Mouse (Mus musculus) neural tube, embryonic 15.5 days (tissue): ENCODE results near the gene Lamtor4. TPM values are rescaled to one million over a fixed set of nuclear protein-coding genes. Genes with fewer than 3 reads are reported as not detected.

Experiments used
- ATAC-seq: fragments of 200-750 bp; cut with Nextera tagmentation; 2 replicates; pipeline ENCODE4 v1.8.0; 2017; ENCODE audit warnings: mild to moderate bottlenecking, moderate TSS enrichment, moderate library complexity; ENCODE audit not compliant: low FRiP score
- H3K27ac ChIP-seq: fragments of 300-500 bp; sonication (generic); replicated peaks from 2 replicates; pipeline ENCODE4 v1.5.1; 2015; ENCODE audit warnings: mild to moderate bottlenecking, inconsistent platforms
- H3K27me3 ChIP-seq: fragments of 300-500 bp; sonication (generic); replicated peaks from 2 replicates; pipeline ENCODE4 v1.6.1; 2015; ENCODE audit warnings: inconsistent platforms
- H3K36me3 ChIP-seq: fragments of 300-500 bp; sonication (generic); 2 replicates; pipeline ENCODE4 v1.6.1; 2015; ENCODE audit warnings: inconsistent platforms
- H3K4me1 ChIP-seq: fragments of 300-500 bp; sonication (generic); 2 replicates; pipeline ENCODE4 v1.6.1; 2015; ENCODE audit warnings: inconsistent platforms
- H3K4me2 ChIP-seq: fragments of 300-500 bp; sonication (generic); 2 replicates; pipeline ENCODE4 v1.6.1; 2015; ENCODE audit warnings: inconsistent platforms, mild to moderate bottlenecking, moderate library complexity
- H3K4me3 ChIP-seq: fragments of 300-500 bp; sonication (generic); replicated peaks from 2 replicates; pipeline ENCODE4 v1.5.1; 2015; ENCODE audit warnings: mild to moderate bottlenecking, inconsistent platforms
- H3K9ac ChIP-seq: fragments of 300-500 bp; sonication (generic); replicated peaks from 2 replicates; pipeline ENCODE4 v1.6.1; 2015; ENCODE audit warnings: mild to moderate bottlenecking, inconsistent platforms
- H3K9me3 ChIP-seq: fragments of 300-500 bp; sonication (generic); replicated peaks from 2 replicates; pipeline ENCODE4 v1.6.1; 2016; ENCODE audit warnings: inconsistent platforms
- WGBS: fragments of 180-500 bp; shearing (Covaris S2); methylation state at CpG from one replicate; pipeline ENCODE4 v1.1.7; 2015; ENCODE audit warnings: mixed read lengths; 5-methylcytosine and 5-hydroxymethylcytosine counted together
- polyA plus RNA-seq: library from polyadenylated mRNA; unstranded; fragments of >200 nt; fragmentation: Nextera tagmentation; extraction: Ambion mirVana; gene quantifications from 2 replicates; pipeline ENCODE4 v1.2.1, GENCODE M21; 2015

The Lamtor4 gene
- polyA plus RNA-seq, 1 experiment from 2014 or later = 121 TPM

DNA sequence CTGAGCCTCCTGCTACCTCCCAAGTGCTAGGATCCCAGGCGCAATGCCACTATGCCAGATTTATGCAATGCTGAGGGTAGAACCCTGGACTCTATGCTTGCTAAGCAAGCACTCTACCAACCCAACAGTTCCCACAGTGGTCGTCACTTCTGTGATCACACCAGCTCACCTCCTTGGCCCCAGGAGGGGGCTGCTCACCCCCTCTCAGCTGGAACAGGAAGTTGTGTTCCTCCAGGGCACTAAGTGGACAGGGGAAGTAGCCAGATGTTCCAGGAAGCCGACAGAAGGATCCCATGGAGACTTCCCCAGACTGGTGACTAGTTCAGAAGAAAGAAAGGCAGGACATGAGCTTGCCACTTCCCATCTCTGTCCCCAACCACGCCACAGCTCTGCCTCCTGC lies 6.7 kb downstream of the Lamtor4 start:
- Histone ChIP-seq H3K4me3 (0 out of 2 replicates have a peak overlapping the region, but pooled peaks have one; percentile 91), H3K4me2 (peak overlapping the region; percentile 91; the same call in 1 of the 2 replicates), H3K36me3 (peaks cover 53% of the 10 kb centered on the region), H3K27ac (no peak overlapping the region), H3K9me3 (no peaks in the 10 kb centered on the region), H3K4me1 (peaks cover 45% of the 10 kb centered on the region), H3K9ac (no peak overlapping the region), H3K27me3 (no peaks in the 10 kb centered on the region)
- WGBS = 82% methylated on average over 4 of the region's 4 CpGs
- no peak for ATAC-seq

DNA sequence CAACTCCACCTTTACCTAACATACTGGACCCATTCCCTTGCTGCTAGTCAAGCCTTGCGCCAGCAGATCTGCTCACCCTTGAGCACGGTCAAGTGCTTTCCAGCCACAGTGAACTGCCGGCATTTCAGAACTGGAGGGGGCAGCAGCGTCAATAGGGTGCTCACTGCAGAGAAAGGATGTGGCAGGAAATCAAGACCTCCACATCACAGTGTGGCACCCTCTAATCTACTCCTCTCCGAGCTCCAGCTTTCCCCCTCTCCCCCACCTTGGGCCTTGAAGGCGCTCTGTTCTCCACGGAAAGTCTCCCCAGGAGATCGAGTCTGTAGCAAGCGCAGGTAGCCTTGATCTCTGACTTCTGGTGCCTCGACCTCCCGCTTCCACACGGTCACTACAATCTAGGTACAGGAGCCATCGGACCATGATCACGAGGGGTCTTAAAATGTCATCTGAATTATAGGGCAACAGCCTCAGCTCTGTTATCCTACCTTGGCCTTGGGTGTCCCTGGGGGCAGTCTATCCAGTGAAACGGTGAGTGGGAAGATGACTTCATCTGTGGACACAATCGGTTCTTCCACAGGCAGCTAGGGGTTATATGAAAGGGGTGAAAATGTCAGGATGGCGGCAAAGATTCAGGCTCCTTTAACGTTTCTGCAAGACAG lies 7.4 kb downstream of the Lamtor4 start:
- Histone ChIP-seq H3K4me3 (peak overlapping the region; percentile 91), H3K9me3 (no peaks in the 10 kb centered on the region), H3K27ac (no peak overlapping the region), H3K36me3 (peaks cover 58% of the 10 kb centered on the region), H3K4me2 (peak overlapping the region; percentile 91), H3K27me3 (no peaks in the 10 kb centered on the region), H3K9ac (peak overlapping the region; percentile 97), H3K4me1 (peaks cover 43% of the 10 kb centered on the region)
- ATAC-seq = no peak
- WGBS = 66% methylated on average over 18 of the region's 18 CpGs

DNA sequence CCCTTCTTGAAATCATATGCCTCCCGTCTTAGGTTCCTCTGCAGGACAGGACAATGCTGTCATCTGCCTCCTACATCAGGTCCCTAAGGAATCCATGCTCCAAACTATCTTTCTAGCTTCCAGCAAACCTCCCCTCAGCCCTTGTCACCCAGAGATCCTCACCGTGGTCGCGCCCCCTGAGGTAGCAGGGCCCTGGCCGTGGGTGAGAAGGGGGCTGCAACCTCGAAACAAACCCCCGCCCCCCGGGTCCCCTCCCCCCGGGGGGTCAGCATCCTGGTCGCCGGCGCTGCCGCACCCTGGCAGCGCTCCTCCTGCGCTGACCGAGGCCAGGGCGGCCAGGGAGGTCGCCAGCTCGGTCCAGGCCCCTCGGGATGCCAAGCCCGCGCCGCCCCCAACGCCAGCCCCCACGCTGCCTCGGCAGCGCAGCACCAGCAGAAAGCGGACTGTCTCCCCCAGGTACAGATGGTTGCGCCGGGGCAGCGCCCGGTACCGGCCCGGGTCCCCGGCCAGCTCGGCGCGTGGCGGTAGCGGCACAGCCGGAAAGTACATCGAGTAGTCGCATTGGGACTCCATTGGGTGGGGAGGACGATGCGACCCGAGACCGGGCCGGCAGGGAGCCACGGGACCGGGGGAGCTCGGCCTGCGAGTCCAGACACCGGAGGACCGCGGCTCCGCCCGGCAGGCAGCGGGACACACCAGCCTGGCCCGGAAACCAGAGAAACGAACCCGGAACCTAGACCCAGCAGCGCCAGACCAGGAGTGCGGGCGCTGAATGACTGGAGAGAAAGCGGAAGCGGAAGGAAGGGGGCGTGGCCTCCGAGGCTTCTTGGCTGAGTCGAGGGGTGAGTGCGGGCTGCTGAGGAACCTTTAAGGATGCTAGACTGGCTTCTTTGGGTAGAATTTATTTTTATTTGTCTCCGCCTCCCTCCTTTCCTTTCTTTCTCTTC lies 8.3 kb downstream of the Lamtor4 start, which contains the start of gene BC037034:
Gene BC037034, minus strand, starts transcription at position 774 of the 947 bp plus-strand sequence.
- H3K4me3 ChIP-seq = peak within 1 kb of the TSS; percentile 91
- H3K4me2 ChIP-seq = peak within 1 kb of the TSS; percentile 91
- H3K27me3 ChIP-seq = no peaks in the 10 kb centered on the region
- H3K27ac ChIP-seq = peak within 1 kb of the TSS; percentile 84
- H3K9me3 ChIP-seq = no peaks in the 10 kb centered on the region
- H3K36me3 ChIP-seq = peaks cover 55% of the 10 kb centered on the region
- H3K9ac ChIP-seq = peak within 1 kb of the TSS; percentile 97
- peaks cover 43% of the 10 kb centered on the region for H3K4me1 ChIP-seq
- ATAC-seq = peak; percentile 91
- WGBS = under 1% methylated on average over 63 of the region's 71 CpGs

DNA sequence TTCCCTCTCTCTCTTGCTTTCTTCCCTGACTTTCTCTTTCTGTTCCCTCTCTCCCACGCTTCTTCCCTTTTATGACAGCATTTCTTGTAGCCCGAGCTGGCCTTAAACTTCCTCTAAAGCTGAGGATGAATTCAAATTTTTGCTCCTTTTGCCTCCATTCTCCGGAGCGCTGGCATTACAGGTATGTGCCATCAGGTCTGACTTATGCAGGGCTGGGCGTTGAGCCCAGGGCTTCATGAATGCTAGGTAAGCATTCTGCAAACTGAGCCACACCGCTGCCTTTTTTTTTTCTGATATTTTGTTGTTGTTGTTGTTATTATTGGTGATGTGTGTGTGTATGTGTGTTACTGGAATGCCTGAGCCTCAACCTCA lies 8.9 kb downstream of the Lamtor4 start:
- Histone ChIP-seq H3K27me3 (no peaks in the 10 kb centered on the region), H3K4me1 (peaks cover 43% of the 10 kb centered on the region), H3K9me3 (no peaks in the 10 kb centered on the region), H3K36me3 (peaks cover 48% of the 10 kb centered on the region), H3K9ac (peak overlapping the region; percentile 97), H3K4me3 (peak overlapping the region; percentile 91), H3K4me2 (peak overlapping the region; percentile 91), H3K27ac (peak overlapping the region; percentile 84)
- peak; percentile 22; the same call in 1 of the 2 replicates for ATAC-seq
- 12% methylated on average over 6 of the region's 6 CpGs for WGBS

DNA sequence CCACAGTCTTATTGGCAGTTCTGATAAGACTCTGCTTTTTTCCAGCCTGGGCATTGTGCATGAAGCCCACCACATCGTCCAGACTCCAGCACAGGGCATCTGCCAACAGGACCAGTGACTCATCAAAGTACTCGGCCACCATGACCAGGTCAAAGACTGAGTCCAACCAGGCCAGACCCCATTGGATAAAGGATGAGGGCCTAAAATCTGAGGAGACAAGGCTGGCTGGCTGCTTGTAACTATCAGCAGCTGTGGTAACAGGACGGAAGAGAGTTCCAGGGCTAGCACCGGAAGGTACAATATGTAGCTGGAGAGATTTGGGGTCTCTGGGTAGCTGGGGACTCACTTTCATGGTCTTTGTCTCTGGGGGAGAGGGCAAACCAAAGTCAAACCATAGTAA lies 10.4 kb downstream of the Lamtor4 start:
- no peaks in the 10 kb centered on the region for H3K9me3 ChIP-seq
- H3K9ac ChIP-seq = no peak overlapping the region
- H3K4me2 ChIP-seq = no peak overlapping the region
- WGBS = 97% methylated on average over 4 of the region's 4 CpGs
- no peak for ATAC-seq
- H3K4me1 ChIP-seq = peaks cover 33% of the 10 kb centered on the region
- H3K27me3 ChIP-seq = no peaks in the 10 kb centered on the region
- H3K27ac ChIP-seq = no peak overlapping the region
- H3K4me3 ChIP-seq = no peak overlapping the region
- H3K36me3 ChIP-seq = peaks cover 34% of the 10 kb centered on the region

DNA sequence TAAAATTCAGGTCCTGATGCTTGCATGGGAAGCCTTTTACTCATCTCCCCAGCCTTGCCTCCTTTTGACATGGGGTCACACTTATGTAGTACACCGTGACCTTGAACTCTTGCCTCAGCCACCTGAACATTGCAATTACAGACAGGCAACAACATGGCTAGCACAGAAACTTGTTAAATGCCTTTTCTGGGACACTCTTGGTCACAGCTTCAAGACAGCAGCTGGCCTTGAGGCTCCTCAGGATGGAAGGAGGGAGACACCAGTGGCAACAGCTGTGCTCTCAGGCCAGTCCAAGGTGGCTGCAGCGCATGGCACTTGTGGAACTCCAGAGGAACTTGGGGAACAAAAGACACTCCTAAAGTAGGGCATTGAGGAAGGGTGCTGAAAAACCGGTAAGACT lies 11.8 kb downstream of the Lamtor4 start:
- no peaks in the 10 kb centered on the region for H3K9me3 ChIP-seq
- no peak overlapping the region for H3K9ac ChIP-seq
- H3K4me1 ChIP-seq = peaks cover 26% of the 10 kb centered on the region
- 87% methylated on average over 3 of the region's 3 CpGs for WGBS
- no peak overlapping the region for H3K27ac ChIP-seq
- no peaks in the 10 kb centered on the region for H3K27me3 ChIP-seq
- no peak for ATAC-seq
- no peak overlapping the region for H3K4me2 ChIP-seq
- peaks cover 20% of the 10 kb centered on the region for H3K36me3 ChIP-seq
- no peak overlapping the region for H3K4me3 ChIP-seq

DNA sequence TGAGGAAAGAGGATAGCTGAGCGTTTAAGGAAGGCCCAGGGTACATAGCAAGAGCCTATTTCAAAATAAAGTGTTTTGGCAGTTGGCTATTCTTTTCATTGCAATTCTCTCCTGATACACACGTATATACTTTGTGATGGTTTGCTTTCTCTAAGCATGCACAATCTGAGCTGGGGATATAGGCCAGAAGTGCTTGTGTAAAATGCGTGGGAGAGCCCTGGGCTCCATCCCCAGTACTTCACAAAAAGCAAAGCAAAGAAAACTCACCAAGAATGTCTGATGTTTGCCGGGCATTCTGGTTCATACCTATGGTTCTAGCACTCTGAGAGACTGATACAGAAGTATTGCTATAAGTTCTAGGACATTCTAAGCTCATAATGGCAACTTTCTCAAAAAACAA lies 13.7 kb downstream of the Lamtor4 start:
- H3K9ac ChIP-seq = no peak overlapping the region
- H3K4me3 ChIP-seq = no peak overlapping the region
- peaks cover 25% of the 10 kb centered on the region for H3K4me1 ChIP-seq
- no peaks in the 10 kb centered on the region for H3K9me3 ChIP-seq
- no peaks in the 10 kb centered on the region for H3K27me3 ChIP-seq
- WGBS = 84% methylated on average over 4 of the region's 4 CpGs
- H3K27ac ChIP-seq = no peak overlapping the region
- H3K4me2 ChIP-seq = no peak overlapping the region
- H3K36me3 ChIP-seq = peaks cover 19% of the 10 kb centered on the region
- ATAC-seq = no peak

DNA sequence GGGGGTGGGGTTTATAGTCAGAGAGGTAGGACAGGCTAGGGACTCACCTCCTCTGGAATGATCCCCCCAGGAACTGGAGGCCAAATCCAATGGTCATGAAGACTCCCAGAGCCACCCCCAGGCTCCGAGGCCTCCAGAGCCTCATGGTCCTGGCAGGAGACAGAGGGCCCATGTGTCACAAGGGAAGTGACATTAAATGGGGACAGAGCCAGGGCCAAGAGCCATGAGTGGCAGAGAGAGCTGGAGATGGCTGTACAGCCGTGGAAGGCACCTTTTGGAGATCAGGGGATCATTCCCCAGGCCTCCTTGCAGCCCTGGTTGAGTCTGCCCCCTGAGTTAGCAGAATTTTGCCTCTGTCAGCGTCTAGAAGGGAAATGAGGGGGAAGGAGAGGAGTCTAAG lies 15.9 kb downstream of the Lamtor4 start:
- Histone ChIP-seq H3K9me3 (no peaks in the 10 kb centered on the region), H3K4me2 (no peak overlapping the region), H3K4me3 (no peak overlapping the region), H3K27ac (no peak overlapping the region), H3K9ac (no peak overlapping the region), H3K27me3 (no peaks in the 10 kb centered on the region), H3K4me1 (peaks cover 27% of the 10 kb centered on the region), H3K36me3 (peaks cover 17% of the 10 kb centered on the region)
- ATAC-seq = no peak
- 55% methylated on average over 3 of the region's 3 CpGs for WGBS

DNA sequence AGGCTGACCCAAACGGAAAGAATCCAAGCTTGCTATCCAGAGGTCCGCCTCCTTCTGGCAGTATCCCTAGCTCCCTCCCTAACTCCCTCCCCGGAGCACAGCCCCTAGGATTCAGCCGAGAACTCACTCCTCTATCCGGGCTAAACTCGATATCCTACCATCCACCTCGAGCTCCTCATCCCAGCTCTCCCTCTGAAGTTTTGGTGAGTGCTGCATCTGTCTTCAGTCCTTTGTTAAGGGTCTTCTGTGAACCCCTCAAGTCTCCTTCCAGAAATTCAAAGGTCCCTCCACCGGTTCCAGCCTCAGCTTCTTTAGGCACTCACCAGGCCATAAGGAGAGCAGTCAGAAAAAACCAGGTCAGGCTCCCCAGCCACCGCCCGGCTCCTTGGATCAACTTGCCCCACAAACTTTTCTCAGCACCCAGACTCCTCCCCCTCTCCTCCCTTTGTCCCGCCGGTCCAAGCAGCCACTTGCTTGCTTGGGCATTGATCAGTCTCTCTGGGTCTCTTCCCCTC lies 17.2 kb downstream of the Lamtor4 start, which contains the start of gene Gal3st4:
Gene Gal3st4, minus strand, starts transcription at position 432 of the 515 bp plus-strand sequence.
- Histone ChIP-seq H3K4me3 (peak within 1 kb of the TSS; percentile 0; the same call in 1 of the 2 replicates), H3K9ac (no peak within 1 kb of the TSS; the same call in 1 of the 2 replicates), H3K9me3 (no peaks in the 10 kb centered on the region), H3K4me2 (peak within 1 kb of the TSS; percentile 22), H3K4me1 (peaks cover 39% of the 10 kb centered on the region), H3K27ac (peak within 1 kb of the TSS; percentile 1; the same call in 1 of the 2 replicates), H3K27me3 (no peaks in the 10 kb centered on the region), H3K36me3 (peaks cover 15% of the 10 kb centered on the region)
- no peak for ATAC-seq
- WGBS = 2% methylated on average over 12 of the region's 12 CpGs

DNA sequence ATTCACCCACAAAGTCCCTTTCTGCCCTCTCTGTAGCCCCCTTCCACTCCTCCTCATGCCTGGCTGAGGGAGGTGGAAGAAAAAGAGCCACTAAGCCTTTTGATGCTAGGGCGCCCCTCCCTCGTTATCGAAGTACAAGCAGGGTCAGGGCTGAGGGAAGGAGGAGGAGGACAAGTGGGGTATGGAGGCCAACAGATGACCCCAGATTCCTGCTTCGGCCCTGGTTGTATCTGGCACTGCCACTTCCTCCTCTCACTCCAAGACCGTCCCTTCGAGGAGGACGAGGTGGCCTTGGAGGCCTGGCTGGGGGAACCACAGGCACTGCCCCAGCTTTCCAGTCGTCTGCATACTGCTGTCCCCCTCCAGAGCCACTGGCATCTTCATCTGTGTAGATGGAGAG lies 18.9 kb downstream of the Lamtor4 start:
- no peak overlapping the region for H3K9ac ChIP-seq

DNA sequence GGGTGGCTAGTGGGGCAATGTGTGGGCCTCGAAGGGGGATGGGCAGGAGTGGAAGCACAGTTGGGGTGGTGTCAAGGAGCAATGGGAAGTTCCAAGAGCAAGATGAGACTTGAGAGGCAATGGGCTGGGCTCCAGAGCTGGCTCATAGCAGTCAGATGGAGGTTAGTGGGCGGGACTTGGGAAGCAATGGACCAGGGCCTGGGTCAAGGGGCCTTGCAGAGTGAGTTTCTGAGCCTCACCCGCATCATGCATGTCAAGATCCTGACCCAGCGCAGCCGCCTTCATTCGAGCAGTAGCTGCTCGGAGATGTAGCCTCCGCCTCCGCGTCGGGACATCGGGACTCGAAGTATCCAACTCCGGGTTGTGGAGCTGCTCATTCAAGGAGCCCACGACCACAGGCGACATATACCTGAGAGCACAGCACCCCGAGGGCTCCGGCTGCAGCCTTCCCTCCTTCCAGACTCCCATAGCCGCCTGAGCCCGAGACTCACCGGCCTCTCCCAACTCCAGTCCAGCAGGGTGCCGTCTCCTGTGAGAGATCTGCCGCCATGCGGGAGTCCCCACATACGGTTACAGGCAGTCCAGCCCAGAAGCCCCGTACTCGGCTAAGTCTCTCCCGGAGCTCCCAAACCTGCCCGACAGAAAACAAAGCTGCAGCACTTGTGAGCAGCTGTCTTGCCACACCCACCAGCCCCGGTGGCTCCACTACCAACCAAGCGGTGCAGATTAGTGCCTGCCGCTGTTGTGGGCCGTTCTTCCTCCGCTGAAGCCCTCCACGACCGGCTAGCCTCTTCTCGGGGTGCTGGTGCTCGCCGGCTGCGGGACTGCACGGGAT lies 20.2 kb downstream of the Lamtor4 start:
- Histone ChIP-seq H3K27ac (no peak overlapping the region), H3K27me3 (no peaks in the 10 kb centered on the region), H3K4me3 (peak overlapping the region; percentile 35), H3K9ac (peak overlapping the region; percentile 46), H3K4me1 (peaks cover 60% of the 10 kb centered on the region), H3K9me3 (no peaks in the 10 kb centered on the region), H3K4me2 (peak overlapping the region; percentile 59), H3K36me3 (peaks cover 12% of the 10 kb centered on the region)
- 11% methylated on average over 41 of the region's 41 CpGs for WGBS
- ATAC-seq = no peak

More for the DNA sequence above, 18.9 kb downstream of the Lamtor4 start:
- H3K27ac ChIP-seq = no peak overlapping the region
- 60% methylated on average over 8 of the region's 8 CpGs for WGBS
- ATAC-seq = no peak
- H3K9me3 ChIP-seq = no peaks in the 10 kb centered on the region
- peaks cover 56% of the 10 kb centered on the region for H3K4me1 ChIP-seq
- no peak overlapping the region for H3K4me2 ChIP-seq
- peaks cover 12% of the 10 kb centered on the region for H3K36me3 ChIP-seq
- H3K4me3 ChIP-seq = no peak overlapping the region
- H3K27me3 ChIP-seq = no peaks in the 10 kb centered on the region
